Mouse (Mus musculus) monocyte, adult 5-6 weeks (primary cell): Measurements from ENCODE around the gene Mas1. TPM values are rescaled to one million over a fixed set of nuclear protein-coding genes. Genes with fewer than 3 reads are reported as not detected.
"Not testable (repeated sequence)": the region's sequence is repeated elsewhere in the genome, so short reads cannot be mapped to it uniquely, and the experiment has no call there.

Source experiments
- ATAC-seq: fragments of 153-309, 156-312 bp; replicated peaks from 2 replicates; pipeline ENCODE4 v1.8.0; 2017; ENCODE audit warnings: mild to moderate bottlenecking; ENCODE audit not compliant: low TSS enrichment, insufficient number of reproducible peaks, severe bottlenecking, poor library complexity, low FRiP score
- total RNA-seq: library from RNA; stranded (forward); fragments of 200-1000, 200-491, 200-594 nt; gene quantifications from 3 replicates; pipeline ENCODE4 v1.2.3, GENCODE M21; 2017

Mas1 gene
- total RNA-seq = not detected in 3 replicates

GRCm38 (mm10) chr17:12868043-12868442 lies at the start of gene Mas1:
Gene Mas1 (minus strand): TSS chr17:12868143.
- ATAC-seq = no peak

- ATAC-seq = peak; percentile 20; the same call in 1 of the 2 replicates
These were observed 48.8 kb upstream of the Mas1 start for GRCm38 (mm10) chr17:12916588-12917380.

- ATAC-seq = peak; percentile 98
These were observed 48.1 kb upstream of the Mas1 start, which contains the start of gene Mrpl18 for GRCm38 (mm10) chr17:12915881-12916583. Gene Mrpl18 (minus strand): TSS chr17:12916345.

- ATAC-seq = no peak
These were observed 47.5 kb upstream of the Mas1 start, which contains the start of gene Tcp1 for GRCm38 (mm10) chr17:12915488-12915880. Gene Tcp1 (plus strand): TSS chr17:12915701.

GRCm38 (mm10) chr17:12910391-12910790 lies 42.4 kb upstream of the Mas1 start:
- no peak for ATAC-seq

- no peak for ATAC-seq
These were observed 41.7 kb upstream of the Mas1 start, which contains the start of gene Pnldc1 for GRCm38 (mm10) chr17:12909361-12910280. Gene Pnldc1 (minus strand): TSS chr17:12910230.

GRCm38 (mm10) chr17:12906436-12906835 lies 38.5 kb upstream of the Mas1 start:
- ATAC-seq = no peak

GRCm38 (mm10) chr17:12905810-12906209 lies 37.9 kb upstream of the Mas1 start:
- ATAC-seq = no peak

GRCm38 (mm10) chr17:12904349-12904748 lies 36.4 kb upstream of the Mas1 start:
- ATAC-seq = no peak

- ATAC-seq = no peak
These were observed 35.7 kb upstream of the Mas1 start for GRCm38 (mm10) chr17:12903372-12904333.

GRCm38 (mm10) chr17:12902291-12902690 lies 34.3 kb upstream of the Mas1 start:
- no peak for ATAC-seq

- not testable (repeated sequence) for ATAC-seq
These were observed 30.7 kb upstream of the Mas1 start for GRCm38 (mm10) chr17:12898607-12899006.

GRCm38 (mm10) chr17:12897674-12898073 lies 29.7 kb upstream of the Mas1 start:
- ATAC-seq = no peak

GRCm38 (mm10) chr17:12892033-12892432 lies 24.1 kb upstream of the Mas1 start:
- ATAC-seq = no peak

- ATAC-seq = no peak
These were observed 23.1 kb upstream of the Mas1 start for GRCm38 (mm10) chr17:12891054-12891453.

GRCm38 (mm10) chr17:12887021-12887775 lies 19.3 kb upstream of the Mas1 start:
- no peak for ATAC-seq

- no peak for ATAC-seq
These were observed 18.7 kb upstream of the Mas1 start for GRCm38 (mm10) chr17:12886620-12887019.
